Mouse (Mus musculus): ENCODE measurements around the gene Lama4. TPM values are rescaled to one million over a fixed set of nuclear protein-coding genes. Genes with fewer than 3 reads are reported as not detected.

Lama4 gene
- total RNA-seq, 2 experiments from 2014 or later = 10.4 to 11.7 TPM

DNA sequence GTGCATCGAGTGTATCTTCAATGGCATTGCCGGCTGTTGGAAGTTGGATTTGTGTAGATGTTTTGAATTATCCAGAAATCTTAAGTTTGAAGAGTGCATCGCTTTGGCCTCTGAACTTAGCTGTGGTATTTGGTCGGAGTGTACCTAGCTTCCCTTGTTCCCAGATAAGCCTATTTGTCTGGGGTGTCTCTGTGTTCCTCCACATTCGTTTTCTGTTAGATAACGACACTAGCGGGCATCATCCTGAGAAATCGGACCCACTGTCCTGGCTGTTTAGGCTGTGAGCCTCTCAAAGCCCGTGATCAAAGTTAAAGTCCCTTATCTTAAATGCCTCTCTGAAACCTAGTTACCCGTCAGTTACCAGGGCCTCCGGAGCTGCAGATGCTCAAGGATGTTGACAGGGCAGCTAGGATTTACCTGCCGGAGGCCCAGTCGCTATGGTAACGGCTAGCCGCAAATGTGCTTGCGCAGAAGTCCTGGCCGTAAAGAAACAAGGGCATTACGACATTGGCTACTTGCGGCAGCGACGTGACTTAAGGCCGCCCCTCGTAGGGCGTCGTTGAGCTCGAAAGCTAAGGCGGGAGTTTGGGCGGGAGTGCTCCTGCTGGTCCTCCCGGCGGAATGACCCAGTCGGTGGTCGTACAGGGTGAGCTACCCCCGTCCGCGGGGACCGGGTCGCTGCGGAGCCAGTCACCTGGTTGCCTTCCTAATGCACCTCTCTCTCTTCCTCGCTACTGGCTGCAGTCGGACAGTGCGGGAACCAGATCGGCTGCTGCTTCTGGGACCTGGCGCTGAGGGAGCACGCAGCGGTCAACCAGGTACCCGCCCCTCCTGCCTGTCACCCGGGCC, 168.4 kb downstream of the Lama4 start, which contains the start of the genes Fam229b and Tube1:
Gene Fam229b (minus strand): TSS at position 453 of the 849 bp plus-strand sequence.
Gene Tube1 (plus strand): TSS at position 515 of the 849 bp plus-strand sequence.
- intact Hi-C loops (cut with DNase I) = no loop called here
- peak; percentile 95 to 98 for DNase-seq (ENCODE audit: low spot score in 2 of 2)

DNA sequence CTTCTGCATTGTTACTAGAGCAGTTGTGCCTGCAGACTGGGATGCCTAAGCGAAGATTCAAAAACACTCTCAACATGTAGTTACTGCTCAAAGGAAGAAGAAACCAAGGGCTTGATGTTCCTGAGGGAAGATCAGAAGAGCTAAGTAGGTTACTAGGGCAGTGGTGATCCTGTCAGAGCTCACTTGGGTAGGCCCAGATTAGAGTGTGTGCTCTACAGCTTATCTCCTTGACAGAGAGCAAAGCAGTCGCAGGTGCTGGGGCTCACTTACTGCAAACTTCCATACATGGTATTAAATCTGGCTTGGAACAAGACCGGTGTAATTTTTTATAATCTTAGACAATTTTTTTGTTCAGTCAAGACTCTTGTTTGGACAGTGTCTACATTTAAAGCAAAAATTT, 172.5 kb downstream of the Lama4 start:
- intact Hi-C loops (cut with DNase I) = no loop called here
- no peak for DNase-seq (ENCODE audit: low spot score in 2 of 2)

DNA sequence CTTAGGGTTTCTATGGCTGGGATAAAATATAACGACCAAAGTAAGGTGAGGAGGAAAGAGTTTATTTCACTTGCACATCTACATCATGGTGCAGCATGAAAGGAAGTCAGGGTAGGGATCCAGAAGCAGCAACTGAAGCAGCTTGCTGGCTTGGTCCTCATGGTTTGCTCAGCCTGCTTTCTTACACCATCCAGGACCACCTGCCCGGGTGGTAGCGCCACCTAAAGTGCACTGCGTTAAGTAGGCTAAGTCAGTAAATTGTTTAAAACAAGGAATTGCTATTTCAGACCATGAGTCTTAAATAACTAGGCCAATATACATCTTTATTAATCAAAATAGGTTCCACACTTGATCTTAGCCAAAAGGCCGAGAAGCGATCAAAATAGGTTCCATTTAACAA, 173.4 kb downstream of the Lama4 start:
- DNase-seq (ENCODE audit: low spot score in 2 of 2) = no peak
- intact Hi-C loops (cut with DNase I) = no loop called here

DNA sequence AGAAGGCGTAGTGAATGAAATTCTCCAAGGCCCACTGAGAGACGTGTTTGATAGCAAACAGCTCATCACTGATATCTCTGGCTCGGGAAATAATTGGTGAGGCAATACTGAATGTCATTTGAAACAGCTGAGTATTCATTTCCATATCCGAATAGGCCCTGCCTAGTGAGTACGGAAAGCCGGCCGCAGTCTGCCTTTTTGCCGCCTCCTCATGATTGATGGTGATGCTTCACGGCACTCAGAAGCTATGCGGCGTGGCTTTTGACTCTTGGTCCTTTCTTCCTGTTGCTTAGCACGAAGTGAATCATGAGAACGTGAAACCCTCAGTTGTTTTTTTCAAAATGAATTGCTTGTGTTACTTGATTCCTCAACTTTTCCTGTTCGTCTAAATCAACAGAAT, 175.5 kb downstream of the Lama4 start:
- no peak for DNase-seq (ENCODE audit: low spot score in 2 of 2)
- intact Hi-C loops (cut with DNase I) = no loop called here

DNA sequence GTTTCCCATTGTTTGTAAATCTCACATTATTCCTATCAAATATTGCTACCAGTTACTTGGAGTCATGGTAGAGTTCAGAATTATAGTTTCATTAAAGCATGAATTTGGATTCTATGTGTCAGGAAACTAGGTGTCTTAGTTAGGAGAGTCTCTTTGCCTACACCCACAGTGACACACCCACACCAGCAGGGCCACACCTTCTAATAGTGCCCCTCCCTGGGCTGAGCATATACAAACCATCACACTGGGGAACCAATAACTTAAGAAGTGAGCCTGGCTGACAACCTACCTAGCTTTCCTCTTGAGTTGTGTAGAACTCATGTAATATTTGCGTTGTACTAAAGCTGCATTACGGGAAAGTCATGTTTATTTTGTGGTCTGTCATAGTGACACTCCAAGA, 176.1 kb downstream of the Lama4 start:
- DNase-seq (ENCODE audit: low spot score in 2 of 2) = no peak
- intact Hi-C loops (cut with DNase I) = no loop called here

DNA sequence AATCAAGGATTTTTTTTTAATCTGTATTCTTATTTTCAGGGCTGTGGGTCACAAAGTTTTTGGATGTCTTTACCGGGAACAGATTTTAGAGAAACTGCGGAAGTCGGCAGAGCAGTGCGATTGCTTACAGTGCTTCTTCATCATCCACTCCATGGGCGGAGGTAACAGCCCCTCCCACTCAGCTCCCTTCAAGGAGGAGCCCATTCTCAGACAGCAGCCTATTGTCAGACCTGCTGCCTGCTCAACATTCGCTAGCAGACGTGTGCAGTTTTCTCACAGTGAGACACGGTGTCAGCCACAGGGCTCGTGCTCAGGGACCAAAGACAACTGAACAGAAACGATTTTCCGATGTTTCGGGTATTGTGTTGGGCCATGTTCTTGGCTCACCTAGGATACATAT, 176.9 kb downstream of the Lama4 start:
- DNase-seq (ENCODE audit: low spot score in 2 of 2) = no peak
- intact Hi-C loops (cut with DNase I) = no loop called here

DNA sequence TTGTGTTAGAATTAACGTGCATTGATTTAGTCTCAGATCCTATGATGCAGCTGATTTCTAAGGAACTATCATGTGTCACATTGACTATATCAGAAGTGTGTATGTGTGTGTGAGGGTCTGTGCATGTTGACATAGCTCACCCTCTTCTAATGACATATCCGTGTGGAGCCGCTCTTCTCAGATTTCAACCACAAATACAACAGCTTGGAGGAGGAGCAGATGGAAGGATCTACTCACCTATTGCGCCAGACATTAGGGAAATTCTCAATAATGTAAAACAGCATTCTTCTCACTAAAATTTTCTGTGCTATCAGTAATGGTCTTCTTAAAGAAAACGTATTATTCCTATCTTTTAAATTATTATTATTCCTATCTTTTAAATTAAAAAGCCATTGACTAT, 191.4 kb downstream of the Lama4 start:
- no peak for DNase-seq (ENCODE audit: low spot score in 2 of 2)
- intact Hi-C loops (cut with DNase I) = no loop called here

DNA sequence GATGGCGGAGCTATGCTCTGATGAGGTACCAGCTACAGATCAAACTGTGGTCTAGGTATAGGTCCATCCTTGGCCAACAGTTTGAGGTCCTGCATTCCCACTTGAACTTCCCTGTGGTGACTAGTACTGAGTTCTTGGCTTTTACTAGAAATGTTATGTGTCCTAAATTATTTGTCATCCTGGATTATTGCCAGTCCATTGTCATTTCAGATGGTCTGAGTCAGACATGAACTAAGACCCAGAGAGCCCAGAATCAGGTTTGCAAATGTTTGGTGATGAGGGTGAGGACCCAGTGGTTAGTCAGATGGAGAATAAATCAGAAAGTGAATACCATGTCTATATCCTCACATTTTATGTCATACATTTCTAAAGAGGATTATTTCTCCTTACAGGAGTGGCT, 192.0 kb downstream of the Lama4 start:
- DNase-seq (ENCODE audit: low spot score in 2 of 2) = no peak
- intact Hi-C loops (cut with DNase I) = no loop called here

DNA sequence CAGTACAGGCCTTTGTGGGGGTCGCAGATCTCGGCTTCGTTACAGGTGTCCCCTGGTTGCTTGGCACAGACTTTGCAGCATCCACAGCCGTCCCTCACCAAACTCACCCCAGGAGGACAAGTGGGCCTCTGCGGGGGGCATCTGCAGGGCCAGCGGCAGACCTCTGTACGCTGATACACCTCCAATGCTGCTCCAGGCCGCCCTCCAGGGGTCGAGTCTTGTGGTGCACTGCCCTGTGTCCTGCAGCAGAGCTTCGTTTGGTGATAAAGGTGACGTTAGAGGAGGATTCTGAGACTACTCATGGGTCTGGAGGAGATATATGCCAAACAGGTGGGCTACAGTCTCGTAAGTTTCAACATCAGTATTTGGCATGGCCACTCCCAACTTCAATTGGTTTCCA, 193.0 kb downstream of the Lama4 start:
- intact Hi-C loops (cut with DNase I) = no loop called here
- no peak for DNase-seq (ENCODE audit: low spot score in 2 of 2)

Other genes starting within 250 kb of the Lama4 start
- gene Rfpl4b, start 143.7 kb upstream of the Lama4 start, total RNA-seq (2021) = not detected
- 10 to 100 TPM; 15.0 to 16.0 TPM for gene Fam229b, start 168.4 kb downstream of the Lama4 start, total RNA-seq (2021)
- 1 to 10 TPM; 1.3 to 1.9 TPM for gene Tube1, start 168.5 kb downstream of the Lama4 start, total RNA-seq (2021)
- gene Ccn6, start 198.3 kb downstream of the Lama4 start, total RNA-seq (2021) = under 1 TPM; 0.25 to 0.39 TPM

All from left cerebral cortex, postnatal 25 days (tissue).